Mouse (Mus musculus): ENCODE data around the gene Snapc3.

DNA sequence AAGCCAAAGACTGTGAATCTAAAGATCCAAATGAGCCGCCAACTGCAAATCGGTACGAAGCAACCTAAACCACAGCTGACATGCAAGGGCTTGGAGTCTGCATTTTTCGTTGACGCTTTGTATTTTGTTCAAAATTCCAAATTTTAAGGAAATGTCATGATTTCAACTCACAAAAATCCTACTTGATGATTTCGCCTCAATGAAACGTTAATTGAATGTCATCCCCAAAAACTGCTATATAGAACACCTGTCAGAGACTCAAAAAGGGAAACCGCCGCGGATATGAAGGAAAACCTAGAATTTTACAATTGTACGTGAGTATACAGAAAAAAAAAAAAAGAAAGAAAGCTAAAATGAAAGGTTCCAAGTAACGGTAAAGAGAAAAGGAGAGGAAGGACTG lies 67.7 kb downstream of the Snapc3 start:
- no peak for TF ChIP-seq CTCF (IDR thresholded peaks at IDR 0.05 in 2 of 3, conservative IDR thresholded peaks at IDR 0.05 in 1 of 3; ENCODE audit: control insufficient read depth in 1 of 3, insufficient read depth in 1 of 3, low read depth in 2 of 3, low read length in 3 of 3, poor library complexity in 1 of 3, severe bottlenecking in 1 of 3)
- no peak for TF ChIP-seq HCFC1 (IDR thresholded peaks at IDR 0.05; ENCODE audit: low read depth, low read length)
- TF ChIP-seq POLR2A (IDR thresholded peaks at IDR 0.05; ENCODE audit: control insufficient read depth in 1 of 2, insufficient read depth in 1 of 2, low read depth in 1 of 2, low read length in 2 of 2, poor library complexity in 1 of 2), result no peak
